Mouse (Mus musculus) kidney, postnatal 10 days (tissue): ENCODE measurements at regions not wholly inside any gene's neighbourhood (a gene's known extent, or its start where the extent isn't known, plus 50 kb on each side); places are given as distances from the start of the nearest gene placed in this dataset.

ENCODE experiments used
- DNase-seq: peaks from one replicate; pipeline ENCODE4 v3.0.0; 2021; ENCODE audit warnings: mixed read lengths

- DNase-seq, result no peak
These were observed 182.7 kb upstream of the Prr30 start for GRCm38 (mm10) chr14:101382838-101383237.

GRCm38 (mm10) chr14:101381943-101382342 is 181.8 kb upstream of the Prr30 start:
- DNase-seq, result no peak

- no peak for DNase-seq
These were observed 179.5 kb upstream of the Prr30 start for GRCm38 (mm10) chr14:101379663-101380006.

GRCm38 (mm10) chr14:101378965-101379662 is 179.0 kb upstream of the Prr30 start:
- peak; percentile 86 for DNase-seq

- no peak for DNase-seq
These were observed 178.4 kb upstream of the Prr30 start for GRCm38 (mm10) chr14:101378545-101378944.

- DNase-seq, result no peak
These were observed 176.6 kb upstream of the Prr30 start for GRCm38 (mm10) chr14:101376690-101377089.

GRCm38 (mm10) chr14:101375833-101376232 is 175.7 kb upstream of the Prr30 start:
- DNase-seq, result no peak

GRCm38 (mm10) chr14:101373864-101374263 is 173.7 kb upstream of the Prr30 start:
- DNase-seq, result no peak

- no peak for DNase-seq
These were observed 159.7 kb upstream of the Prr30 start for GRCm38 (mm10) chr14:101359860-101360259.

- no peak for DNase-seq
These were observed 152.9 kb upstream of the Prr30 start for GRCm38 (mm10) chr14:101353009-101353378.

- DNase-seq, result peak; percentile 27
These were observed 152.2 kb upstream of the Prr30 start for GRCm38 (mm10) chr14:101352046-101353008.

- no peak for DNase-seq
These were observed 140.2 kb upstream of the Prr30 start for GRCm38 (mm10) chr14:101340331-101340730.

- no peak for DNase-seq
These were observed 131.9 kb upstream of the Prr30 start for GRCm38 (mm10) chr14:101332015-101332414.

- no peak for DNase-seq
These were observed 127.3 kb upstream of the Prr30 start for GRCm38 (mm10) chr14:101327421-101327820.

- DNase-seq, result no peak
These were observed 126.4 kb upstream of the Prr30 start for GRCm38 (mm10) chr14:101326477-101326941.

- DNase-seq, result no peak
These were observed 123.2 kb upstream of the Prr30 start for GRCm38 (mm10) chr14:101323361-101323760.

GRCm38 (mm10) chr14:101307920-101308319 is 107.8 kb upstream of the Prr30 start:
- DNase-seq, result no peak

GRCm38 (mm10) chr14:101304487-101305032 is 104.4 kb upstream of the Prr30 start:
- peak; percentile 80 for DNase-seq

- no peak for DNase-seq
These were observed 97.7 kb upstream of the Prr30 start for GRCm38 (mm10) chr14:101297841-101298240.

- DNase-seq, result peak; percentile 52
These were observed 94.6 kb upstream of the Prr30 start for GRCm38 (mm10) chr14:101294693-101295092.

GRCm38 (mm10) chr14:101287755-101288154 is 87.6 kb upstream of the Prr30 start:
- DNase-seq, result no peak

GRCm38 (mm10) chr14:101269048-101269789 is 69.1 kb upstream of the Prr30 start:
- DNase-seq, result no peak

- DNase-seq, result no peak
These were observed 67.4 kb upstream of the Prr30 start for GRCm38 (mm10) chr14:101267536-101267935.
